ENCODE assay signal across 12 mouse cellular contexts in the genomic region with DNA sequence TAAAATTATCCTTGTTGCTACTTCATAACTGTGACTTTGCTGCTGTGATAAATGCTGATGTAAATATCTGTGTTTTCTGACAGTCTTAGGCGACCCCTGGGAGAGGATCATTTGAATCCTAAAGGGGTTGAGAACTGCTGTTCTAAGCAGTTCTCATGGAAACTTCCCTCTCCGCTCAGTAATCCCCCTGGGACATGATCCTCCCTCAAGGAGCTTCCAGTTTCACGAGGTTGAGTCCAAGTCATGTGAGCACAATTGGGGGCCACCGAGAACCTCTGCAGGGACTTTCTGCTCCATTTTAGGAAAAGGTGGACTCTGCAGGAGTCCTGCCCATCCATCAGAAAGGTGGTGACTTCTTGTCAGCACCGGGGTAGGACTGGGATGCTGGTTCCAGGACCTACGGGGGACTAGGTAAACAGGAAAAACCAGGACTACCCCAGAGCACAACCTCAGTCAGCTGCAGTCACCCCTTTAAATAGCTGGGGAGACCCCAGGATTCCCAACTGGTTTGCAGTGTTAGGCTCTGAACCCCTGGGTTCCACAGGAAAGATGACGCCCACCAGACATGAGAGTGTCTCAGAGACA. TPM values are rescaled to one million over a fixed set of nuclear protein-coding genes. Genes with fewer than 3 reads are reported as not detected.
A peak's percentile ranks its signal among the peaks of the same experiment; 100 is the strongest.
DNase-seq lines count a peak whose midpoint lies in the region; ATAC-seq and TF ChIP-seq lines count a peak whose summit lies in the region.
"Had no signal": no experiment of that assay in that cellular context is flagged by ENCODE, and none has a peak within 500 bp of the region (broad histone marks: within the 10 kb centered on the region; RNA-seq: fewer than 3 reads in every experiment).

No protein-coding gene starts in this region.

- peak overlapping the region; percentile 58 to 82 for H3K27ac ChIP-seq in heart, embryonic 14.5 days (replicated peaks in 1 of 2; ENCODE audit: control insufficient read depth in 1 of 2, insufficient read depth in 1 of 2, low read depth in 2 of 2, low read length in 2 of 2)
- peak overlapping the region; percentile 42 for H3K27ac ChIP-seq in brown adipose tissue, adult 24 weeks (replicated peaks; ENCODE audit: low read depth, low read length)
- H3K27ac ChIP-seq in intestine, postnatal 0 days (ENCODE audit: low read depth, low read length), result peak overlapping the region; percentile 62; the same call in 1 of the 2 replicates
- H3K27ac ChIP-seq: hindbrain, embryonic 14.5 days had no signal

- peaks cover 13 to 19% of the 10 kb centered on the region in 2 experiments for H3K4me1 ChIP-seq in heart, embryonic 14.5 days (ENCODE audit: control insufficient read depth in 2 of 2, insufficient read depth in 2 of 2, low read length in 2 of 2)
- H3K4me1 ChIP-seq in brown adipose tissue, adult 24 weeks (ENCODE audit: control insufficient read depth, insufficient read depth, insufficient read length, low read length), result peaks cover 12% of the 10 kb centered on the region
- peaks cover 3% of the 10 kb centered on the region; the same call in 1 of the 2 replicates for H3K4me1 ChIP-seq in intestine, postnatal 0 days (replicated peaks; ENCODE audit: control insufficient read depth, insufficient read depth, low read length)

- no peak for TF ChIP-seq CTCF in intestine, postnatal 0 days (IDR thresholded peaks at IDR 0.05; ENCODE audit: low read depth)

- no peak overlapping the region for H3K9ac ChIP-seq in heart, embryonic 14.5 days (ENCODE audit: low read length)
- H3K9ac ChIP-seq in intestine, postnatal 0 days (ENCODE audit: low read depth, low read length), result no peak overlapping the region
- H3K9ac ChIP-seq: hindbrain, embryonic 14.5 days had no signal

- no peak for DNase-seq in heart, postnatal 4 days
- DNase-seq in 3T3-L1 (ENCODE audit: low read depth, low spot score), result peak; percentile 41
- DNase-seq in retina, postnatal 1 day, result no peak
- DNase-seq in thymus, postnatal 14 days, result no peak
- DNase-seq: adrenal gland, postnatal 14 days; left cerebral cortex, postnatal 4 days; right cerebral cortex, adult 18-20 months; thymus, postnatal 36 days had no signal

- H3K4me3 ChIP-seq in heart, embryonic 14.5 days (ENCODE audit: control insufficient read depth in 1 of 2, insufficient read depth in 1 of 2, low read depth in 1 of 2, low read length in 2 of 2), result no peak overlapping the region
- H3K4me3 ChIP-seq in brown adipose tissue, adult 24 weeks (ENCODE audit: insufficient read depth, low read depth, low read length), result no peak overlapping the region
- no peak overlapping the region for H3K4me3 ChIP-seq in intestine, postnatal 0 days (ENCODE audit: low read depth, low read length)

- WGBS in heart, embryonic 14.5 days, result 55% methylated on average over 7 of the region's 7 CpGs
- 60% methylated on average over 7 of the region's 7 CpGs for WGBS in intestine, postnatal 0 days

- H3K27me3 ChIP-seq in heart, embryonic 14.5 days (ENCODE audit: control insufficient read depth, insufficient read depth, low read length), result no peaks in the 10 kb centered on the region
- no peaks in the 10 kb centered on the region for H3K27me3 ChIP-seq in intestine, postnatal 0 days (replicated peaks; ENCODE audit: control insufficient read depth, insufficient read depth, low read length)

- H3K9me3 ChIP-seq in heart, embryonic 14.5 days (ENCODE audit: control insufficient read depth, low read length), result no peaks in the 10 kb centered on the region
- no peaks in the 10 kb centered on the region for H3K9me3 ChIP-seq in intestine, postnatal 0 days (ENCODE audit: control insufficient read depth)

- no peak for ATAC-seq in heart, embryonic 14.5 days (ENCODE audit: insufficient number of reproducible peaks, insufficient read depth, low FRiP score, low read depth)
- ATAC-seq in intestine, postnatal 0 days, result no peak

- no peaks in the 10 kb centered on the region for H3K36me3 ChIP-seq in heart, embryonic 14.5 days (ENCODE audit: control insufficient read depth, insufficient read depth, low read length)
- no peaks in the 10 kb centered on the region for H3K36me3 ChIP-seq in intestine, postnatal 0 days (ENCODE audit: control insufficient read depth, insufficient read depth)

- no peak overlapping the region for H3K4me2 ChIP-seq in heart, embryonic 14.5 days (ENCODE audit: low read length)
- H3K4me2 ChIP-seq in intestine, postnatal 0 days (replicated peaks; ENCODE audit: low read depth), result no peak overlapping the region
- H3K4me2 ChIP-seq: hindbrain, embryonic 14.5 days had no signal

RNA-seq across cellular contexts. Expression of gene Col5a1, which starts 38.3 kb away (rescaled TPM):
- 62.9 and 70.0 TPM in 2 replicates for polyA plus RNA-seq in heart, embryonic 14.5 days (2014; fragmentation: Nextera tagmentation; extraction: Ambion mirVana)
- total RNA-seq in heart, postnatal 4 days (2021), result 100 to 1,000 TPM; 167 to 185 TPM
- 10.2 and 12.4 TPM in 2 replicates for polyA plus RNA-seq in brown adipose tissue, adult 24 weeks (2012; ENCODE audit: insufficient read depth, insufficient read length, missing spikeins)
- polyA plus RNA-seq in intestine, postnatal 0 days (2015; fragmentation: Nextera tagmentation; extraction: Ambion mirVana), result 39.5 and 40.7 TPM in 2 replicates
